Mouse (Mus musculus): ENCODE data around the gene Vps8. TPM values are rescaled to one million over a fixed set of nuclear protein-coding genes. Genes with fewer than 3 reads are reported as not detected.
A peak's percentile ranks its signal among the peaks of the same experiment; 100 is the strongest.

Gene Vps8
- polyA plus RNA-seq, 1 experiment from 2014 or later: 28.8 TPM

- H3K9me3 ChIP-seq (replicated peaks; ENCODE audit: low read length): no peaks in the 10 kb centered on the region
- TF ChIP-seq CTCF (IDR thresholded peaks at IDR 0.05; ENCODE audit: low read depth): no peak
- no peak overlapping the region for H3K9ac ChIP-seq (ENCODE audit: low read depth, low read length)
- no peak overlapping the region for H3K27ac ChIP-seq
- no peaks in the 10 kb centered on the region for H3K36me3 ChIP-seq (ENCODE audit: insufficient read depth, low read length)
- H3K4me1 ChIP-seq (replicated peaks; ENCODE audit: insufficient read depth, low read length): peaks cover 3% of the 10 kb centered on the region; the same call in 1 of the 2 replicates
- peak overlapping the region; percentile 16; the same call in 1 of the 2 replicates for H3K4me2 ChIP-seq (ENCODE audit: low read length)
- WGBS: 22% methylated on average over 17 of the region's 17 CpGs
- peak; percentile 56 for DNase-seq (ENCODE audit: low spot score)
- H3K27me3 ChIP-seq (ENCODE audit: insufficient read depth, low read length): no peaks in the 10 kb centered on the region
- no peak for ATAC-seq (replicated peaks; ENCODE audit: low FRiP score, low read depth)
- no peak overlapping the region for H3K4me3 ChIP-seq (replicated peaks; ENCODE audit: low read depth, low read length)
Measured at GRCm38 (mm10) chr16:21402068-21402467, 20.9 kb upstream of the Vps8 start.

- no peak for TF ChIP-seq CTCF (IDR thresholded peaks at IDR 0.05; ENCODE audit: low read depth)
- H3K4me2 ChIP-seq (ENCODE audit: low read length): no peak overlapping the region
- no peaks in the 10 kb centered on the region for H3K9me3 ChIP-seq (replicated peaks; ENCODE audit: low read length)
- 84% methylated on average over 2 of the region's 2 CpGs for WGBS
- H3K36me3 ChIP-seq (ENCODE audit: insufficient read depth, low read length): no peaks in the 10 kb centered on the region
- no peaks in the 10 kb centered on the region for H3K27me3 ChIP-seq (ENCODE audit: insufficient read depth, low read length)
- DNase-seq (ENCODE audit: low spot score) (no peak), ATAC-seq (replicated peaks; ENCODE audit: low FRiP score, low read depth) (no peak)
- peaks cover 3% of the 10 kb centered on the region; the same call in 1 of the 2 replicates for H3K4me1 ChIP-seq (replicated peaks; ENCODE audit: insufficient read depth, low read length)
- H3K9ac ChIP-seq (ENCODE audit: low read depth, low read length): no peak overlapping the region
- no peak overlapping the region for H3K4me3 ChIP-seq (replicated peaks; ENCODE audit: low read depth, low read length)
- no peak overlapping the region for H3K27ac ChIP-seq
Measured at GRCm38 (mm10) chr16:21403402-21403801, 19.5 kb upstream of the Vps8 start.

GRCm38 (mm10) chr16:21404631-21405030 is 18.3 kb upstream of the Vps8 start:
- H3K4me3 ChIP-seq (replicated peaks; ENCODE audit: low read depth, low read length): no peak overlapping the region
- ATAC-seq (replicated peaks; ENCODE audit: low FRiP score, low read depth): no peak
- H3K4me2 ChIP-seq (ENCODE audit: low read length): no peak overlapping the region
- peaks cover 3% of the 10 kb centered on the region; the same call in 1 of the 2 replicates for H3K4me1 ChIP-seq (replicated peaks; ENCODE audit: insufficient read depth, low read length)
- DNase-seq (ENCODE audit: low spot score): no peak
- WGBS: 54% methylated on average over 5 of the region's 5 CpGs
- no peaks in the 10 kb centered on the region for H3K9me3 ChIP-seq (replicated peaks; ENCODE audit: low read length)
- no peaks in the 10 kb centered on the region for H3K27me3 ChIP-seq (ENCODE audit: insufficient read depth, low read length)
- TF ChIP-seq CTCF (IDR thresholded peaks at IDR 0.05; ENCODE audit: low read depth): no peak
- H3K9ac ChIP-seq (ENCODE audit: low read depth, low read length): no peak overlapping the region
- H3K36me3 ChIP-seq (ENCODE audit: insufficient read depth, low read length): no peaks in the 10 kb centered on the region
- H3K27ac ChIP-seq: no peak overlapping the region

GRCm38 (mm10) chr16:21405224-21405969 is 17.5 kb upstream of the Vps8 start:
- no peak overlapping the region for H3K27ac ChIP-seq
- peaks cover 3% of the 10 kb centered on the region; the same call in 1 of the 2 replicates for H3K4me1 ChIP-seq (replicated peaks; ENCODE audit: insufficient read depth, low read length)
- no peaks in the 10 kb centered on the region for H3K36me3 ChIP-seq (ENCODE audit: insufficient read depth, low read length)
- H3K9me3 ChIP-seq (replicated peaks; ENCODE audit: low read length): no peaks in the 10 kb centered on the region
- H3K27me3 ChIP-seq (ENCODE audit: insufficient read depth, low read length): no peaks in the 10 kb centered on the region
- DNase-seq (ENCODE audit: low spot score) (no peak), ATAC-seq (replicated peaks; ENCODE audit: low FRiP score, low read depth) (no peak)
- H3K9ac ChIP-seq (ENCODE audit: low read depth, low read length): no peak overlapping the region
- H3K4me2 ChIP-seq (ENCODE audit: low read length): no peak overlapping the region
- no peak overlapping the region for H3K4me3 ChIP-seq (replicated peaks; ENCODE audit: low read depth, low read length)
- WGBS: 43% methylated on average over 6 of the region's 6 CpGs
- no peak for TF ChIP-seq CTCF (IDR thresholded peaks at IDR 0.05; ENCODE audit: low read depth)

GRCm38 (mm10) chr16:21406136-21406535 is 16.8 kb upstream of the Vps8 start:
- H3K27me3 ChIP-seq (ENCODE audit: insufficient read depth, low read length): no peaks in the 10 kb centered on the region
- no peaks in the 10 kb centered on the region for H3K36me3 ChIP-seq (ENCODE audit: insufficient read depth, low read length)
- WGBS: 64% methylated on average over 6 of the region's 6 CpGs
- H3K9me3 ChIP-seq (replicated peaks; ENCODE audit: low read length): no peaks in the 10 kb centered on the region
- peaks cover 3% of the 10 kb centered on the region; the same call in 1 of the 2 replicates for H3K4me1 ChIP-seq (replicated peaks; ENCODE audit: insufficient read depth, low read length)
- DNase-seq (ENCODE audit: low spot score): no peak
- no peak for ATAC-seq (replicated peaks; ENCODE audit: low FRiP score, low read depth)
- H3K27ac ChIP-seq: no peak overlapping the region
- TF ChIP-seq CTCF (IDR thresholded peaks at IDR 0.05; ENCODE audit: low read depth): no peak
- H3K4me3 ChIP-seq (replicated peaks; ENCODE audit: low read depth, low read length): no peak overlapping the region
- H3K4me2 ChIP-seq (ENCODE audit: low read length): no peak overlapping the region
- H3K9ac ChIP-seq (ENCODE audit: low read depth, low read length): no peak overlapping the region

GRCm38 (mm10) chr16:21411779-21412178 is 11.1 kb upstream of the Vps8 start:
- no peak overlapping the region for H3K9ac ChIP-seq (ENCODE audit: low read depth, low read length)
- no peaks in the 10 kb centered on the region for H3K9me3 ChIP-seq (replicated peaks; ENCODE audit: low read length)
- DNase-seq (ENCODE audit: low spot score) (no peak), ATAC-seq (replicated peaks; ENCODE audit: low FRiP score, low read depth) (no peak)
- no peak overlapping the region for H3K27ac ChIP-seq
- no peaks in the 10 kb centered on the region for H3K36me3 ChIP-seq (ENCODE audit: insufficient read depth, low read length)
- H3K27me3 ChIP-seq (ENCODE audit: insufficient read depth, low read length): no peaks in the 10 kb centered on the region
- no peak overlapping the region for H3K4me2 ChIP-seq (ENCODE audit: low read length)
- no peak for TF ChIP-seq CTCF (IDR thresholded peaks at IDR 0.05; ENCODE audit: low read depth)
- H3K4me1 ChIP-seq (replicated peaks; ENCODE audit: insufficient read depth, low read length): no peaks in the 10 kb centered on the region
- no peak overlapping the region for H3K4me3 ChIP-seq (replicated peaks; ENCODE audit: low read depth, low read length)

Data from kidney, postnatal 0 days (tissue).